ENCODE assay signal across 10 mouse cellular contexts in genomic region chr4:134730106-134730505, GRCm38 (mm10). TPM values are rescaled to one million over a fixed set of nuclear protein-coding genes. Genes with fewer than 3 reads are reported as not detected.
DNase-seq lines count a peak whose midpoint lies in the region; ATAC-seq lines count a peak whose summit lies in the region.
"Had no signal": no experiment of that assay in that cellular context is flagged by ENCODE, and none has a peak within 500 bp of the region (broad histone marks: within the 10 kb centered on the region; RNA-seq: fewer than 3 reads in every experiment).

No protein-coding gene starts in this region.

- peaks cover 29% of the 10 kb centered on the region for H3K4me1 ChIP-seq in lung, embryonic 16.5 days (replicated peaks; ENCODE audit: control insufficient read depth, insufficient read depth, low read length)
- H3K4me1 ChIP-seq in forebrain, embryonic 11.5 days (replicated peaks; ENCODE audit: control insufficient read depth, insufficient read depth, low read length), result peaks cover 9% of the 10 kb centered on the region

- no peak overlapping the region for H3K27ac ChIP-seq in lung, embryonic 16.5 days (ENCODE audit: low read length)
- H3K27ac ChIP-seq in forebrain, embryonic 11.5 days (ENCODE audit: low read depth, low read length), result no peak overlapping the region
- H3K27ac ChIP-seq: embryonic facial prominence, embryonic 15.5 days had no signal

- H3K9ac ChIP-seq in lung, embryonic 16.5 days (ENCODE audit: low read length), result peak overlapping the region; percentile 15; the same call in 1 of the 2 replicates
- no peak overlapping the region for H3K9ac ChIP-seq in forebrain, embryonic 11.5 days (ENCODE audit: low read length)
- H3K9ac ChIP-seq: embryonic facial prominence, embryonic 15.5 days had no signal

- H3K4me3 ChIP-seq in lung, embryonic 16.5 days (ENCODE audit: low read length), result no peak overlapping the region
- no peak overlapping the region for H3K4me3 ChIP-seq in forebrain, embryonic 11.5 days (ENCODE audit: low read depth, low read length)
- H3K4me3 ChIP-seq: embryonic facial prominence, embryonic 15.5 days had no signal

- ATAC-seq in lung, embryonic 16.5 days (ENCODE audit: low read depth), result no peak
- ATAC-seq in forebrain, embryonic 11.5 days (replicated peaks; ENCODE audit: low FRiP score), result 0 out of 2 replicates have a peak, but pooled peaks have one; percentile 46
- ATAC-seq in monocyte, adult 5-6 weeks (replicated peaks; ENCODE audit: insufficient number of reproducible peaks, low FRiP score, low TSS enrichment, poor library complexity, severe bottlenecking), result peak; percentile 33

- H3K27me3 ChIP-seq in lung, embryonic 16.5 days (ENCODE audit: control insufficient read depth, insufficient read depth, low read depth, low read length), result no peaks in the 10 kb centered on the region
- no peaks in the 10 kb centered on the region for H3K27me3 ChIP-seq in forebrain, embryonic 11.5 days (ENCODE audit: control insufficient read depth, insufficient read depth, low read length)
- H3K27me3 ChIP-seq: embryonic facial prominence, embryonic 15.5 days had no signal

- H3K9me3 ChIP-seq in lung, embryonic 16.5 days (ENCODE audit: control insufficient read depth, low read length), result no peaks in the 10 kb centered on the region
- H3K9me3 ChIP-seq in forebrain, embryonic 11.5 days (ENCODE audit: control insufficient read depth, low read length), result no peaks in the 10 kb centered on the region
- H3K9me3 ChIP-seq: embryonic facial prominence, embryonic 15.5 days had no signal

- no peak for DNase-seq in lung, postnatal 14 days
- no peak for DNase-seq in forebrain, embryonic 11.5 days (ENCODE audit: low spot score)
- peak; percentile 56 for DNase-seq in kidney, adult 9 months
- DNase-seq in left cerebral cortex, adult 9 months (ENCODE audit: low spot score in 2 of 2), result no peak
- no peak for DNase-seq in layer of hippocampus, adult 8-10 months (ENCODE audit: low spot score in 2 of 2)
- no peak for DNase-seq in spleen, postnatal 36 days (ENCODE audit: low spot score in 2 of 2)
- DNase-seq: right cerebral cortex, postnatal 25 days had no signal

- H3K4me2 ChIP-seq in lung, embryonic 16.5 days (ENCODE audit: low read depth, low read length), result no peak overlapping the region
- H3K4me2 ChIP-seq in forebrain, embryonic 11.5 days (ENCODE audit: low read depth, low read length, severe bottlenecking), result peak overlapping the region; percentile 19; the same call in 1 of the 2 replicates
- H3K4me2 ChIP-seq: embryonic facial prominence, embryonic 15.5 days had no signal

- 10% methylated on average over 8 of the region's 8 CpGs for WGBS in lung, embryonic 16.5 days
- WGBS in forebrain, embryonic 11.5 days, result 3% methylated on average over 8 of the region's 8 CpGs

- H3K36me3 ChIP-seq in lung, embryonic 16.5 days (ENCODE audit: control insufficient read depth, insufficient read depth, low read length), result no peaks in the 10 kb centered on the region
- H3K36me3 ChIP-seq in forebrain, embryonic 11.5 days (ENCODE audit: control insufficient read depth, insufficient read depth, low read length), result no peaks in the 10 kb centered on the region
- H3K36me3 ChIP-seq: embryonic facial prominence, embryonic 15.5 days had no signal

RNA-seq across cellular contexts. Expression of gene Man1c1, which starts 26.0 kb away (rescaled TPM):
- 1.9 and 2.1 TPM in 2 replicates for polyA plus RNA-seq in lung, embryonic 16.5 days (2015; fragmentation: Nextera tagmentation; extraction: Ambion mirVana)
- polyA plus RNA-seq in forebrain, embryonic 11.5 days (2014; fragmentation: Nextera tagmentation; extraction: Ambion mirVana), result 5.2 and 5.3 TPM in 2 replicates
- 12.8 to 13.9 TPM (median 13.3 TPM) in 3 replicates for total RNA-seq in monocyte, adult 5-6 weeks (2017)
- total RNA-seq in layer of hippocampus, adult 8-10 months (2022), result 10 to 100 TPM; 24.6 to 31.4 (median 28.1) TPM

RNA-seq across cellular contexts. Expression of gene Ldlrap1, which starts 37.7 kb away (rescaled TPM):
- 25.2 and 27.7 TPM in 2 replicates for polyA plus RNA-seq in lung, embryonic 16.5 days (2015; fragmentation: Nextera tagmentation; extraction: Ambion mirVana)
- 7.4 and 7.9 TPM in 2 replicates for polyA plus RNA-seq in forebrain, embryonic 11.5 days (2014; fragmentation: Nextera tagmentation; extraction: Ambion mirVana)
- 32.2 to 42.1 TPM (median 33.3 TPM) in 3 replicates for total RNA-seq in monocyte, adult 5-6 weeks (2017)
- total RNA-seq in layer of hippocampus, adult 8-10 months (2022), result 1 to 10 TPM; 1.9 to 4.8 (median 3.0) TPM
